Mouse (Mus musculus) intestine, postnatal 0 days (tissue): Measurements from ENCODE around the gene Naif1. TPM values are rescaled to one million over a fixed set of nuclear protein-coding genes. Genes with fewer than 3 reads are reported as not detected.
A peak's percentile ranks its signal among the peaks of the same experiment; 100 is the strongest.

Experiments
- ATAC-seq: fragments of 200-750 bp; cut with Nextera tagmentation; 2 replicates; pipeline ENCODE4 v1.8.0; 2017; ENCODE audit warnings: mild to moderate bottlenecking, moderate TSS enrichment, moderate library complexity
- H3K27ac ChIP-seq: fragments of 300-500 bp; sonication (generic); 2 replicates; pipeline ENCODE4 v1.5.1; 2014; ENCODE audit warnings: mild to moderate bottlenecking, low read depth, low read length, moderate library complexity
- H3K27me3 ChIP-seq: fragments of 300-500 bp; sonication (generic); replicated peaks from 2 replicates; pipeline ENCODE4 v1.6.1; 2014; ENCODE audit warnings: low read length, mixed read lengths; ENCODE audit not compliant: control insufficient read depth, insufficient read depth
- H3K36me3 ChIP-seq: fragments of 300-500 bp; sonication (generic); 2 replicates; pipeline ENCODE4 v1.6.1; 2014; ENCODE audit warnings: mild to moderate bottlenecking, moderate library complexity; ENCODE audit not compliant: control insufficient read depth, insufficient read depth
- H3K4me1 ChIP-seq: fragments of 300-500 bp; sonication (generic); replicated peaks from 2 replicates; pipeline ENCODE4 v1.6.1; 2014; ENCODE audit warnings: antibody characterized with exemption, low read length, mixed read lengths; ENCODE audit not compliant: control insufficient read depth, insufficient read depth
- H3K4me2 ChIP-seq: fragments of 300-500 bp; sonication (generic); replicated peaks from 2 replicates; pipeline ENCODE4 v1.6.1; 2014; ENCODE audit warnings: low read depth, mild to moderate bottlenecking, moderate library complexity
- H3K4me3 ChIP-seq: fragments of 300-500 bp; sonication (generic); 2 replicates; pipeline ENCODE4 v1.5.1; 2014; ENCODE audit warnings: low read depth, low read length
- H3K9ac ChIP-seq: fragments of 300-500 bp; sonication (generic); 2 replicates; pipeline ENCODE4 v1.6.1; 2014; ENCODE audit warnings: mild to moderate bottlenecking, low read depth, low read length
- H3K9me3 ChIP-seq: fragments of 300-500 bp; sonication (generic); 2 replicates; pipeline ENCODE4 v1.6.1; 2016; ENCODE audit warnings: mixed run types; ENCODE audit not compliant: control insufficient read depth
- CTCF ChIP-seq: sonication (generic); IDR thresholded peaks from 2 replicates; pipeline ENCODE4 v1.5.1; 2016; ENCODE audit warnings: low read depth, mild to moderate bottlenecking, control low read depth, antibody characterized with exemption, moderate library complexity
- WGBS: fragments of 180-500 bp; shearing (Covaris S2); extraction: QIAGEN DNeasy Blood & Tissue Kit; methylation state at CpG from one replicate; pipeline ENCODE4 v1.1.7; 2014; 5-methylcytosine and 5-hydroxymethylcytosine counted together
- polyA plus RNA-seq: library from polyadenylated mRNA; unstranded; fragments of >200 nt; fragmentation: Nextera tagmentation; extraction: Ambion mirVana; gene quantifications from 2 replicates; pipeline ENCODE4 v1.2.1, GENCODE M21; 2015

Gene Naif1
- polyA plus RNA-seq, 1 experiment from 2014 or later, result 2.9 TPM

DNA sequence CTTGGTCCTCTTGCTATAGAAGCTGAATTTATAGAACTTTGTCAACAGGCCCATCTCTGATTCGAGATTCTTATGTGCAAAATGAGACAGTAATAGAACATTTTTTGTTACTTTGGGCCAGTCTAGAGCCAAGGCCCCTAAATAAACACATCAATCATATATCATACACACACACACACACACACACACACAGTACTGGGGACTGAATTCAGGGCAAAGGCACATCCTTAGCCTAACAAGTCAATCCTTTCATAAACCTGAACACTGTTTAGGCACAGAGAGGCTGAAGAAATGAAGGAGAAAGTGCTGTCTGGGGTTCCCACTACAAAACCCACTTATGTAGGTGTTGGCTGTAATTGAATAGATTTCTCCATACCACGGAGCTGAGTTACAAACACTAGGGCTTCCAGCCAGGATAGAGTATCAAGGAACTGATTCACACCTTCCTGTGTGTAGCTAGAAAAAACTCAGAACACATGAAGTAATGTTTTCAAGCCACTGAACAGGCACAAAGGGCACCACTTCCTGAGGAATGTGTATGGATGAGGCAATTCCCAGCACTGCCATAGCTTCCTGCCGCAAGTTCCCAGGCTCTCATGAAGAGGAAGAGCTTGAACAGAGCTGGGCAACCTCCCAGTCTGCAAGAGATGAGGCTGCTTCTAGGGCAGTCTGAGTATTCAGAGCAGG lies 13.4 kb upstream of the Naif1 start:
- TF ChIP-seq CTCF, result no peak
- H3K27ac ChIP-seq, result peak overlapping the region; percentile 71
- H3K4me1 ChIP-seq, result peaks cover 10% of the 10 kb centered on the region
- H3K27me3 ChIP-seq, result no peaks in the 10 kb centered on the region
- no peaks in the 10 kb centered on the region for H3K36me3 ChIP-seq
- no peak overlapping the region for H3K4me3 ChIP-seq
- ATAC-seq, result peak; percentile 40; the same call in 1 of the 2 replicates
- no peaks in the 10 kb centered on the region for H3K9me3 ChIP-seq
- H3K9ac ChIP-seq, result no peak overlapping the region
- 34% methylated on average over 3 of the region's 3 CpGs for WGBS
- no peak overlapping the region for H3K4me2 ChIP-seq

DNA sequence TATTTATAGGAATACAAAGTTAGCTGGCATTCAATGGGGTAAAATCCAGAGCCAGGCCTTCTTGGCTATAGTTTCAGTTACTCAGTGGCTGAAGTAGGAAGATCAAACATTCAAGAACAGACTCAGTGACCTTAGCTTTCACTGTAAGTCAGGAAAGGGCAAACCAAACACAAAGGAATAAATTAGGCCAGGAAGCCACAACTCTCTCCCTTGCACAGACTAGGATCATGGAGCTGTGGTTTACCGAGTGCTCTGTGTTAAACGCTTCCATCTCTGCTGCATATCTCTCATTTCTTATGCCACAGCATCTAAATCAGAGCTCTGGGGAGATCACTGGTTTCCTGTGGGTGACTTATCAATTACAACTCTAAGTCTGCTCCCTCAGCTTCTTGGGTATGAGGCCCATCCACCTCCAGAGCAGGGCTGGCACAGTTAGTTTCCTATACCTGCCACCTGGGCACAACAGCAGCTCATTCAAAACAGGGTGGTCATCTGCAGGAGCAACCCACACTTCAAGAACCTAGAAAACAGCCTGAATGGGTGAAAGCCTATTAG lies 12.6 kb upstream of the Naif1 start:
- no peak overlapping the region for H3K4me3 ChIP-seq
- WGBS, result 88% methylated on average over 2 of the region's 2 CpGs
- H3K4me1 ChIP-seq, result peaks cover 17% of the 10 kb centered on the region
- TF ChIP-seq CTCF, result no peak
- peak overlapping the region; percentile 71 for H3K27ac ChIP-seq
- no peaks in the 10 kb centered on the region for H3K36me3 ChIP-seq
- no peaks in the 10 kb centered on the region for H3K9me3 ChIP-seq
- ATAC-seq, result no peak
- H3K27me3 ChIP-seq, result no peaks in the 10 kb centered on the region
- H3K4me2 ChIP-seq, result no peak overlapping the region
- H3K9ac ChIP-seq, result no peak overlapping the region

DNA sequence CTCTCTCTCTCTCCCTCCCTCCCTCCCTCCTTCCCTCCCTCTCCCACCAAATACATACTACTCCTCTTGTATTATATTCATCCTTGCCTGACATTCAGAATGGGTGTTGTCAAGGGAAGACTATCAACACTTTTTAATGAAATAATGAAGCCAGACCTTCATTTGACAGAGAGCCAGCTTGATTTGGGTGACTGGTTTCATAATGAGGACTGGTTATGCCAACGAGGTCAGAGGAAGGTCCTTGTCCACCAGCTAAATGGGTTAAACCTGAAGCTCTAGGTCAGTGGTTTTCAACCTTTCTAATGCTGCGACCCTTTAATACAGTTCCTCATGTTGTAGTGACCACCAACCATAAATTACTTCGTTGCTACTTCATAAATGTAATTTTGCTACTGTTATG lies 11.5 kb upstream of the Naif1 start:
- no peak for TF ChIP-seq CTCF
- H3K4me3 ChIP-seq, result no peak overlapping the region
- 87% methylated on average over 3 of the region's 3 CpGs for WGBS
- no peak overlapping the region for H3K9ac ChIP-seq
- H3K27ac ChIP-seq, result no peak overlapping the region
- no peaks in the 10 kb centered on the region for H3K36me3 ChIP-seq
- no peaks in the 10 kb centered on the region for H3K27me3 ChIP-seq
- no peak for ATAC-seq
- peaks cover 20% of the 10 kb centered on the region for H3K4me1 ChIP-seq
- no peaks in the 10 kb centered on the region for H3K9me3 ChIP-seq
- no peak overlapping the region for H3K4me2 ChIP-seq

DNA sequence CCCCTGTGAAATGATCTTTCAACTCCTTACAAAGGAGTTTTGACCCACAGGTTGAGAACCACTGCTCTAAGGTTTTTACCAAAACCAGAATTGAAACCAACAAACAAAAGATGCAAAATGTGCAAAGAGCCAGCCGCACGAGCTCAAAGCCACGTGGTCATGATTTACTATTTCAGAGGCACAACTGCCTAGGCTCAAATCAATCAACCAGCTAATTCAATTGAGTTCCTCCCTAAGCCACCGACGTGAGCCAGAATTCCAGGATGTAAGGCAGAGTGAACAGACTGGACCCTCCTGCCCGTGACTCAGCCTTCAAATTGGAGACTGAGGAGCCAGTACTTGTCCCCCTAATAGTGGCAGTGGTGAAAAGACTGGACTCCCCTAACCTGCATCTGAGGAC lies 11.1 kb upstream of the Naif1 start:
- Histone ChIP-seq H3K36me3 (no peaks in the 10 kb centered on the region), H3K4me1 (peaks cover 20% of the 10 kb centered on the region), H3K9ac (no peak overlapping the region), H3K4me3 (no peak overlapping the region), H3K27me3 (no peaks in the 10 kb centered on the region), H3K9me3 (no peaks in the 10 kb centered on the region), H3K4me2 (no peak overlapping the region), H3K27ac (0 out of 2 replicates have a peak overlapping the region, but pooled peaks have one; percentile 11)
- no peak for ATAC-seq
- WGBS, result 51% methylated on average over 6 of the region's 6 CpGs
- no peak for TF ChIP-seq CTCF

DNA sequence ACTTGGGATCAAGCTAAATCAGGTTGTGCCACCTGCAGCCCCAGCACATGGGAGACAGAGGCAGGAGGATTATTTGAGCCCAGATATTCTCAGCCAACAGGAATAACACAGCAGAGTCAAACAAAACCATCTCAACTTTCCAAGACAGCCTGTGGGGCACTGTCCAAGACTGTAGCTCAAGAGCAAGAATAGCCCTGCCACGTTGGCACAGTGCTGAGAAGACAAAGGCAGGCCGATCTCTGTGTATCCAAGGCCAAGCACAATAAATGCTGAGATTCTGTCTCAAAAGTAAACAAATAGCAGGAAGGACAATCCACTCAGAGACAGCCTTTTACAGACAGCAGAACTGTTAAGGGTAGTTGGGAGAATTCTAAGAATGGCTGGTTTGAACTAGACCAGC lies 10.1 kb upstream of the Naif1 start:
- H3K9ac ChIP-seq, result no peak overlapping the region
- H3K4me1 ChIP-seq, result peaks cover 20% of the 10 kb centered on the region
- no peak for TF ChIP-seq CTCF
- H3K27me3 ChIP-seq, result no peaks in the 10 kb centered on the region
- peak overlapping the region; percentile 73 for H3K27ac ChIP-seq
- H3K4me2 ChIP-seq, result peak overlapping the region; percentile 25; the same call in 1 of the 2 replicates
- ATAC-seq, result peak; percentile 67
- H3K4me3 ChIP-seq, result no peak overlapping the region
- 7% methylated on average over 2 of the region's 2 CpGs for WGBS
- H3K36me3 ChIP-seq, result no peaks in the 10 kb centered on the region
- H3K9me3 ChIP-seq, result no peaks in the 10 kb centered on the region

DNA sequence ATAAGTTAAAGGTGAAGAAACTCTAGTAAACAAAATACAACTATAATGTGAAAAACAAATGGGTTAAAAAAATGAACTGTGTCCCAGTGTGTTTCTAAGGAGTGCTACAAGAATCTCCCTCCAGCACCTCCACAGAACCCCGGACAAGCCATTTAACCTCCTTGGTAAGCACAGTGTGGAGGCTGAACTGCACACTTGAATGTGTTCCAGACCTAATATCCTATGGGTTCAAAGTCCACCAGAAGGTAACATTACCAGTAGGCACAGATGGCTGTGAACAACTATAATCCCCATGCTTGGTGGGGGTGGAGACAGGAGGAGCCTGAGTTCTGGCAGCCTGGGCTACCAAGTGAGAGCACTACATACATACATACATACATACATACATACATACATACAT lies 9.6 kb upstream of the Naif1 start:
- peak overlapping the region; percentile 24 for H3K27ac ChIP-seq
- peak overlapping the region; percentile 1; the same call in 1 of the 2 replicates for H3K4me2 ChIP-seq
- H3K36me3 ChIP-seq, result no peaks in the 10 kb centered on the region
- H3K9me3 ChIP-seq, result no peaks in the 10 kb centered on the region
- TF ChIP-seq CTCF, result no peak
- 14% methylated on average over 1 of the region's 1 CpGs for WGBS
- no peaks in the 10 kb centered on the region for H3K27me3 ChIP-seq
- no peak overlapping the region for H3K9ac ChIP-seq
- H3K4me3 ChIP-seq, result no peak overlapping the region
- ATAC-seq, result peak; percentile 89
- peaks cover 20% of the 10 kb centered on the region for H3K4me1 ChIP-seq
